Mouse (Mus musculus): Measurements from ENCODE around the gene Yrdc. TPM values are rescaled to one million over a fixed set of nuclear protein-coding genes. Genes with fewer than 3 reads are reported as not detected.

Yrdc gene
- 31.5 TPM for polyA plus RNA-seq (2014; fragmentation: Illumina TruSeq; extraction: RNeasy Lipid Tissue Mini Kit (QIAGEN cat#74804); ENCODE audit: low read depth, low replicate concordance)

DNA sequence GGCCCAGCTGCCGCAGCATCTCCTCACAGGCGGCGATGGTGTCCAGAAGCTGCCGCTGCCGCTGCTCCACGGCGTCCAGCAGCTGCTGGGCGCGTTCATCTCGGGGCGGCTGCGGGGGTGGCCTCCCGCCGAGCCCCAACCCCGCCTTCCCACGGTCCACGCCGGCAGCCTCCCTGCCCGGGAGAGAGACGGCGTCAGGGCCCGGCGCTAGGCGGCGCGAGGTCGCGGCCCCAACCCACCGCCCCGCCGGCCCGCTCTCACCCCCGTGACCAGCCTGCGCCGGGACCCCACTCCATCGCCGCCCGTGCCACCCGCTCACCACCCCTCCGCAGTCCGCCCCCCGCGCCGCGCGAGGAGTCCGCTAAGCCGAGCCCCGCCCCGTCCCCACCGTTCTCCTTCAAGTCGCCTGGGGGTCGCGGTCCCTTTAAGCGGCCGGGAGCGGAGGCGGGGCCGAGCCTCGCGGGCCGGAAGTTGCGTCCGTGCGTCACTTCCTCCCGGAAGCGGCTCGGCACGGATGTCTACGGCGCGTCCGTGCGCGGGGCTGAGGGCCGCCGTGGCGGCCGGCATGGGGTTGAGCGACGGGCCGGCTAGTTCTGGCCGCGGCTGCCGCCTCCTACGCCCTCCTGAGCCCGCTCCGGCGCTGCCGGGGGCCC lies at the start of gene Yrdc:
TSS of gene Yrdc (plus strand) at position 419 of the 653 bp plus-strand sequence.

DNA sequence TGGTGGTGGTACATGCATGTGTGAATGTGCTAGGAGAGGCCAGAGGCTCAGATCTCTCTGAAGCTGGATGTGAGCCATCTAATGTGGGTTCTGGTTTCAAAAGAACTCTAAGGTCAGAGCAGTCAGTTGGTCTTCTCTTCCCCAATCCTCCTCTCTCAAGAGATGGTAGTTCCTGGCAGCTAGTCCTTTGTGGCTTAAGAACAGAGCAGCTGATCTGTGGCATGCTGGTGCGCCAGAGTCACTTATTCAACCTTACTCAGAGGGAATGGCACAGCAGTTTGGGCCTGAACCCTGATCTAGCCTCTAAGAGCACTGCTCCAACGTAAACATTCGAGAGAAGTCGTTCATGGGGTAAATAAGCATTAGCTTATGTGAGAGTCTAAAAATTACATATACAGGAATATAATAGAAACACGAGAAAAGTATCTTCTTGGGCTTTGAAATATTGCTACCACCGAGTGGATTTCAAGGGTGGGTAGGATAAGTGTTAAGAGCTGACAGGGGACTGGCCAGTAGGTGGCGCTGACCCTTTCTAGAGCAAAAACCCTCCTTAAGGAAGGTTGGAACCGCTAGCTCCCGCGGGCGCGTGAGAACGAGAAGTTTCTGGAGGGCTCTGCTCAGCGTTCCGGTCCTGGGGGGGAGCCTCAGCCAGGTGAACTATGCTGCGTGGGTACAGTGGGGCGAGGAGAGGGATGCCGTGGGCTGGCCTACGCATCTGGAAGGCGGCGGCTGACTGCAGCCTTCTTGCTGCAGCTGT lies 48.7 kb upstream of the Yrdc start, which contains the start of gene Mtf1:
TSS of gene Mtf1 (plus strand) at position 553 of the 757 bp plus-strand sequence.

DNA sequence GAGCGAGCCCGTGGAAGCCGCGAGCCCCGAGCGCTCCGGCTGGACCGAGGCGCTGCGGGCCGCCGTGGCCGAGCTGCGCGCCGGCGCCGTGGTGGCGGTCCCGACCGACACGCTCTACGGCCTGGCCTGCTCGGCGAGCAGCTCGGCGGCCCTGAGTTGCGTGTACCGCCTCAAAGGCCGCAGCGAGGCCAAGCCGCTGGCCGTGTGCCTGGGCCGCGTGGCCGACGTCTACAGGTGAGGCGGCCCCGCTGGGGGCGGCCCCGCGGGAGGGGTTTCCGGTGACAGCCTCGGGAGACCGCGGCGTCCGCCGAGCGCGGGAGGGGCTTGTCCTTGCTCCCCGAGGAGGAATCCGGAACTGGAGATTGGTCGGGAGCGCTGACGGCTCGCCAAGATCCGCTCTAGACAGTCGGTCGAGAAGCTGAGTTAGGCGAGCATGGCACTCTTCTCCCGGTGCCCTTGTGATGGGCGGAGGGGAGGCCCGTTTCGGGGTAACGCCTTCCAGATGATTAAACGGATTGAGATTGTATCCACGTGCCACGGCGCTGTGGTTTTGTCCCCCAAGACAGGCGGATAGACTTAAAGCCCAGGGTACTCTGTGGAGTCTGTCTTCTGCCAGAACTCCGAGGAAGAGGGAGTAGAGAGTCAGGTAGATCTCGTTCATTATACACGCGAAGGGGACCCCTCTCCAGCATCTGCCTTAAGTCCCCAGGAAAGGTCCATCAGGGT lies 617 bp downstream of the Yrdc start, which contains the start of gene 1110065P20Rik:
TSS of gene 1110065P20Rik (minus strand) at position 264 of the 726 bp plus-strand sequence.

DNA sequence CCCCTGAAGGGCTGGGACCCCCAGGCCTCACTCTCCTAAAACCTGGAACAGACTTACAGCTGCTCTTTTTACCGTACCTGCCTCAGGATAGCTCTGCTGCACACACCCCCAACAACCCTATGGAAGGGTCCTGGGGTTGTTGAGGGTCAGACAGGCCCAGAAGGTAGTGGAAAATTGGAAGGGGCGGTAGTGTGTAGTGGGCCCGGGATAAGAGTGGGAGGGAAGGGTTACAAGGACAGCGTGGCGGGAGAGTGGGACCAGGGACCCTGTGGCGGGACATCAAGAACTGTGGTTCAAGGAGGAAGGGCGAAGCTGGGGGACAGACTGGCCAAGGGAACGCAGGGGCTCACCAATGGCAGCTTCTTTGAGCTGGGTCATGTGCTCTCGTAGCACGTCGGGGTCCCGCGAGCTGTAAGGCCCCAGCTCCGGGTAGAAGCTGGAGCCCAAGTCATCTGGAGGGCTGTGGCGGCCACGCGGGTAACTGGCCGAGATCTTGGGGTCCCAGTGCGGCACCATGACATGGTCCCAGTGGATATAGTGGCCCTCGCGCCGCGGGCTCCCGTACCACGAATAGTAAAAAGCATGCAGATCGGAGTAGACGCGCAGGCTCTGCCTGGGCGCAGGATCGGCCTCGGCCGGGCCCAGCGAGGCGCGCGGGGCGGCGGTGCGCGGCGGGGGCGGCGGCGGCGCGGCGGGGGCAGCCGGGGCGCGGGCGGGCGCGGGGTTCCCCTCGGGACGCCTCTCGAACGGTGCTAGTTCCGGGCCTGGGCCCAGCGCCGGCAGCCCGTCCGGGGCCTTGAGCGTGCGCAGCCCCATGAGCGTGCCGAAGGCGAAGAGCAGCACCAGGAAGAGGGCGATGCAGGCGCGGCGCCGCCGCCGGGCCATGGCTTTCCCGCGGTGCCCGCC lies 11.1 kb downstream of the Yrdc start, which contains the start of gene Maneal:
TSS of gene Maneal (minus strand) at position 889 of the 906 bp plus-strand sequence.

DNA sequence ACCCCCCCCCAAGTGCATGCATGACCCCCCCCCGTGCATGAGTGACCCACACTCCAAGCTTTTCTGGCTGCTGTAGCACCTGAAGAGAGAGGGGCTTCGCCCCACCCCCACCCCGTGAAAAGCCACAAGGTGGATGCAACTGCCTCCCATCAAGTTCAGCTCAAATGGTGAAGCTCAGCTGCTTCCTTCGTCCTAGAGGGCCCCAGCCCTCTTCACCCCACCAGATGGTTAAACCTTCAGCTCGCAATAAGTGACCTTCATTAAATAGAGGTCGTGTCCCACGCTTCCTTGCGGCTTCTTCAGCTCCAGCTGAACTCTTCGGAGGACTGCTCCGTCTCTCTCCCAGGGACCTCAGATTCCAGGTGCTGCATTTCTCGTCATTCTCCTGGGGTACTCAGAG lies 30.1 kb downstream of the Yrdc start, which contains the start of gene Epha10:
TSS of gene Epha10 (plus strand) at position 301 of the 400 bp plus-strand sequence.

Other genes with a start within 250 kb of the Yrdc start
- not detected for gene 3100002H09Rik, start 239.9 kb upstream of the Yrdc start, polyA plus RNA-seq (2014; fragmentation: Illumina TruSeq; extraction: RNeasy Lipid Tissue Mini Kit (QIAGEN cat#74804); ENCODE audit: low read depth, low replicate concordance)
- gene Pou3f1, start 193.9 kb upstream of the Yrdc start, polyA plus RNA-seq (2014; fragmentation: Illumina TruSeq; extraction: RNeasy Lipid Tissue Mini Kit (QIAGEN cat#74804); ENCODE audit: low read depth, low replicate concordance) = 3.3 TPM
- gene Utp11, start 157.1 kb upstream of the Yrdc start, polyA plus RNA-seq (2014; fragmentation: Illumina TruSeq; extraction: RNeasy Lipid Tissue Mini Kit (QIAGEN cat#74804); ENCODE audit: low read depth, low replicate concordance) = 27.0 TPM
- gene Fhl3, start 150.0 kb upstream of the Yrdc start, polyA plus RNA-seq (2014; fragmentation: Illumina TruSeq; extraction: RNeasy Lipid Tissue Mini Kit (QIAGEN cat#74804); ENCODE audit: low read depth, low replicate concordance) = 7.3 TPM
- gene Sf3a3, start 135.9 kb upstream of the Yrdc start, polyA plus RNA-seq (2014; fragmentation: Illumina TruSeq; extraction: RNeasy Lipid Tissue Mini Kit (QIAGEN cat#74804); ENCODE audit: low read depth, low replicate concordance) = 34.0 TPM
- 26.5 TPM for gene Inpp5b, start 108.8 kb upstream of the Yrdc start, polyA plus RNA-seq (2014; fragmentation: Illumina TruSeq; extraction: RNeasy Lipid Tissue Mini Kit (QIAGEN cat#74804); ENCODE audit: low read depth, low replicate concordance)
- gene Mtf1, start 48.6 kb upstream of the Yrdc start, polyA plus RNA-seq (2014; fragmentation: Illumina TruSeq; extraction: RNeasy Lipid Tissue Mini Kit (QIAGEN cat#74804); ENCODE audit: low read depth, low replicate concordance) = 11.7 TPM
- 62.5 TPM for gene 1110065P20Rik, start 517 bp downstream of the Yrdc start, polyA plus RNA-seq (2014; fragmentation: Illumina TruSeq; extraction: RNeasy Lipid Tissue Mini Kit (QIAGEN cat#74804); ENCODE audit: low read depth, low replicate concordance)
- 0.35 TPM for gene Maneal, start 11.5 kb downstream of the Yrdc start, polyA plus RNA-seq (2014; fragmentation: Illumina TruSeq; extraction: RNeasy Lipid Tissue Mini Kit (QIAGEN cat#74804); ENCODE audit: low read depth, low replicate concordance)
- 0.21 TPM for gene Epha10, start 30.2 kb downstream of the Yrdc start, polyA plus RNA-seq (2014; fragmentation: Illumina TruSeq; extraction: RNeasy Lipid Tissue Mini Kit (QIAGEN cat#74804); ENCODE audit: low read depth, low replicate concordance)
- gene 9930104L06Rik, start 86.4 kb downstream of the Yrdc start, polyA plus RNA-seq (2014; fragmentation: Illumina TruSeq; extraction: RNeasy Lipid Tissue Mini Kit (QIAGEN cat#74804); ENCODE audit: low read depth, low replicate concordance) = 15.3 TPM
- gene Cdca8, start 88.6 kb downstream of the Yrdc start, polyA plus RNA-seq (2014; fragmentation: Illumina TruSeq; extraction: RNeasy Lipid Tissue Mini Kit (QIAGEN cat#74804); ENCODE audit: low read depth, low replicate concordance) = 3.2 TPM
- gene Rspo1, start 135.8 kb downstream of the Yrdc start, polyA plus RNA-seq (2014; fragmentation: Illumina TruSeq; extraction: RNeasy Lipid Tissue Mini Kit (QIAGEN cat#74804); ENCODE audit: low read depth, low replicate concordance) = 33.8 TPM
- 57.5 TPM for gene Gnl2, start 165.9 kb downstream of the Yrdc start, polyA plus RNA-seq (2014; fragmentation: Illumina TruSeq; extraction: RNeasy Lipid Tissue Mini Kit (QIAGEN cat#74804); ENCODE audit: low read depth, low replicate concordance)
- 7.1 TPM for gene Dnali1, start 215.0 kb downstream of the Yrdc start, polyA plus RNA-seq (2014; fragmentation: Illumina TruSeq; extraction: RNeasy Lipid Tissue Mini Kit (QIAGEN cat#74804); ENCODE audit: low read depth, low replicate concordance)
- gene Snip1, start 216.0 kb downstream of the Yrdc start, polyA plus RNA-seq (2014; fragmentation: Illumina TruSeq; extraction: RNeasy Lipid Tissue Mini Kit (QIAGEN cat#74804); ENCODE audit: low read depth, low replicate concordance) = 13.8 TPM
- gene Meaf6, start 234.5 kb downstream of the Yrdc start, polyA plus RNA-seq (2014; fragmentation: Illumina TruSeq; extraction: RNeasy Lipid Tissue Mini Kit (QIAGEN cat#74804); ENCODE audit: low read depth, low replicate concordance) = 38.4 TPM

All from adipose tissue, adult 10 weeks (tissue).